Mouse (Mus musculus): ENCODE data around the gene Eif4g1.

GRCm38 (mm10) chr16:20733731-20734730 is 65.9 kb downstream of the Eif4g1 start, which contains the start of gene Thpo:
- TF ChIP-seq POLR2A (IDR thresholded peaks at IDR 0.05; ENCODE audit: borderline replicate concordance, low read depth, low read length) = no peak
- no peak for TF ChIP-seq CTCF (IDR thresholded peaks at IDR 0.05; ENCODE audit: low read depth, low read length)

Data from bone marrow macrophage, adult 2 months (primary cell).